Mouse (Mus musculus) right cerebral cortex, postnatal 36 days (tissue): Measurements from ENCODE around the gene Edem3.
"Not testable (repeated sequence)": the region's sequence is repeated elsewhere in the genome, so short reads cannot be mapped to it uniquely, and the experiment has no call there.

Experiments used
- DNase-seq, 2 experiments: peaks; one replicate each; pipeline ENCODE4 v3.0.0; 2022; ENCODE audit warnings: low spot score in 2 of 2, mixed read lengths in 1 of 2

Edem3 gene

DNA sequence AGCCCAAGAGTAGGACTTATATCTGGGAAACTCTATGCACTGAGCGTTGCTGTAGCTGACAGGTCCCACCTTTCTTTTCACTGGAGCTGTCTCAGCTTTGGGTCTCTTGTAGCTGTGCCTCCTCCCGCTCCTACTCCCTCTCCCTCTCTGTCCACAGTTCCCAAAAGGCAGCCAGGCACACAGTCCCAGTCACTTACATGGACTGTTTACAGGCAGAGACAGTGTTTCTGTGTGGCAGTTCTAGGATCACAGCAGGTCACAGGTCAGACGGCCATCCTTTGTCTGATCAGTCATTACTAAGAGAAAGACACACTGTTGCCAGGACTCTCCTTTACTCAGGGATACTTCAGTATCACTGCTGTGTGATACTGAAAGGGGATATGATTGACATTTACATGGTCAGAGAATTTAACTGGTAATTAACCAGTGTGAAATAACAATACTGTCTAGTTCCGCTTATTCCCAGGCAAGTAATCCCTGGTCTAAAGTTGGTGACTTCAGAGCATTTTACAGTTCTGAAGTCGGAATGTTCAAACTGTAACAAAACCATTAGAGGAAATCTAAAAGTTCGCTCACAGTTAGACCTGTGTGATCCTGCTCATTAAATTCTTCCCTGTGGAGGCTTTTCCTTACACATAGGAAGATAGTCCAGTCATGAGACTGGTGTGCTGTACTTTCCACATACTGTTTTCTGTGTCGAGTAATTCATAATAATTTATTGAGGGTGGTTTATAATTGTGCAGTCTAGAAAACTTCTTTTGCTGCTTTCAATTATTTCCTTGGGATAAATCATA, 55.7 kb downstream of the Edem3 start:
- DNase-seq = no peak

GRCm38 (mm10) chr1:151811456-151811855, 56.3 kb downstream of the Edem3 start:
- no peak for DNase-seq

GRCm38 (mm10) chr1:151812004-151812712, 57.0 kb downstream of the Edem3 start:
- DNase-seq = no peak

- DNase-seq = no peak
Measured at GRCm38 (mm10) chr1:151816051-151816450, 60.9 kb downstream of the Edem3 start.

GRCm38 (mm10) chr1:151819190-151819589, 64.0 kb downstream of the Edem3 start:
- DNase-seq = no peak

DNA sequence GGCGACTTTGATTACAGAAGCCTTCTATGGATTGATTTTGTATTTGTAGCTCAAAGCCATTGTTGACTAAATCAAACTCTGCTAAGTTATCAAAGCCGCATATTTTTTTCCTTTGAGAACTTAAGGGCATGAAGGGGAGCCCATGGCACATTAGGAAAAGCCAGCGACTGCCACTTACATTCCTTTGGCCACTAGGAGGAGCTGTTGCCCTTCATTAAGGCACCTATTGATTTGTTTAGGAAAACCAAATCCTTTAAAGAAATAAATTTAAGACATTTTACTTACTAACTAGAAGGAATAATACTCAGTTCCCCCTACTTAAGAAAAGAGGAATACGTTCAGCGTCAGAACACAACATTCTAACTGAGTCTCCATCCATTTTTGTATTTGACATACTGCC, 65.3 kb downstream of the Edem3 start:
- DNase-seq = peak; percentile 28 to 32

GRCm38 (mm10) chr1:151825065-151825464, 69.9 kb downstream of the Edem3 start:
- peak in 1 of 2 experiments; percentile 22 for DNase-seq

- DNase-seq = no peak
Measured at GRCm38 (mm10) chr1:151831791-151832190, 76.6 kb downstream of the Edem3 start.

- no peak for DNase-seq
Measured at GRCm38 (mm10) chr1:151835261-151835660, 80.1 kb downstream of the Edem3 start.

- not testable (repeated sequence) for DNase-seq
Measured at GRCm38 (mm10) chr1:151840345-151840744, 85.2 kb downstream of the Edem3 start.

DNA sequence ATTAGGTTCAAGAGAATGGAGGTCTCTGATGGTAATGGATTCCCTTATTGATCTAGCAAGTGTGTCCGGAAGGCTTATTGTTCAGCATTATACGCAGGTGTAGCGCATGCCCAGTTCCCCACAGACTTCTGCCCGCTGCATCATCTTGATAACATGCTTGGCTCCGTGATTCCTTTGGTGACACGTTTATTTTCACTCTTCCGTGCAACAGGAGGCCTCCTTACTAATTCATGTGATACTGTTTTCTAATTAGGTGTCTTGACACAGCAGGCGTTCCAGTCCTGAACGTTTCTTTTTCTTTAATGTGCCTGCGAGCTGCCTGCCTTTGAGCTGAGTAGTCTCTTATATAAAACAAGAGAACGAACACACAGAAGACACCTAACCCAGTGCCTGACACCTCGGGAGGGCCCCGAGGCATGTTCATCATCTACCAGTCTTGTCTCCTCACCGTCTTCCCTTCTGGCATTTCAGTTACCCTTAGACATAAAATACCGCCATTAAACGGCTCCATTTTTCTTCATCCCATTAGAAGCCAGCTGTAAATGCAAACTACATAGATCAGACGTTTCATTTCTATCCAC, 90.2 kb downstream of the Edem3 start:
- no peak for DNase-seq

DNA sequence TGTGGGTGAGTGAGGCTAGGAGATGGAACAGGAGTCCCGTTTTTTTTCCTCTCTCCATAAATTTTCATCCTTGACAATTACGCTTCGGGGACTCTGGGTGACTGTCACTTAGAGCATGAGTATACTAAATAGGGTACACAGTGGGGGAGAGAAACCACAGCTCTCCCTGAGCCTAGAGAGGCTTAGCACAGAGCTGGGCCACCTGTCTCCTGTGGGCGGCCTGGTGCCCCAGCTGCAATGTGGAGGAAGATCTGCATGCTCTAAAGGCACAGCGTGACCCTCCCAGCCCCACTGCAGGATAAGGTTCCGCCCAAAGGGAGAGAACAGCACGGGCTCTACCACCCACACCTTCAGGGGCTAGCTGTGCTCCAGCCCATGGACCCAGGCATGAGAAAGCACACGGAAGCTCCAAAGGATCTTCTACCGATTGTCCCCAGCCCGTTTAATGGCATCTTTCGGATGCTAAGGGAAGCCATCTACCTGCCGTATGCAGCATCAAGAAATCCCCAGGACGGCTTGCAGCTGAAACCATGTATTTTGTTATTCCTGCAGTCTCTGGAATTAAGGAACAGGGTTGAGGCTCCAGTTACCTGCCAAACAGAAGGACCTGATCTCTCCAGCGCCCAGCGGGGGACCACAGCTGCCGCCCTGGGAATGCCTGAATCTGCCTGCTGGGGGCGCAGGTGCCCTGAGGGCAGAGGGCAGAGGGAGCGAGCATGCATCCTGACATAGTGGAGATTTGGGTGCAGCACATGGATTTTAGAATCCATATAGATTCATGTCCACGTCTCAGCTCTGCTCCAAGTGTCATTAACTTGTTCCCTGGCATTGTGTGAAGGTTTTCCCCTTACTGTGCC, 91.0 kb downstream of the Edem3 start:
- DNase-seq = no peak

- no peak for DNase-seq
Measured at GRCm38 (mm10) chr1:151848286-151848685, 93.1 kb downstream of the Edem3 start.

GRCm38 (mm10) chr1:151849993-151850608, 94.9 kb downstream of the Edem3 start:
- no peak for DNase-seq

DNA sequence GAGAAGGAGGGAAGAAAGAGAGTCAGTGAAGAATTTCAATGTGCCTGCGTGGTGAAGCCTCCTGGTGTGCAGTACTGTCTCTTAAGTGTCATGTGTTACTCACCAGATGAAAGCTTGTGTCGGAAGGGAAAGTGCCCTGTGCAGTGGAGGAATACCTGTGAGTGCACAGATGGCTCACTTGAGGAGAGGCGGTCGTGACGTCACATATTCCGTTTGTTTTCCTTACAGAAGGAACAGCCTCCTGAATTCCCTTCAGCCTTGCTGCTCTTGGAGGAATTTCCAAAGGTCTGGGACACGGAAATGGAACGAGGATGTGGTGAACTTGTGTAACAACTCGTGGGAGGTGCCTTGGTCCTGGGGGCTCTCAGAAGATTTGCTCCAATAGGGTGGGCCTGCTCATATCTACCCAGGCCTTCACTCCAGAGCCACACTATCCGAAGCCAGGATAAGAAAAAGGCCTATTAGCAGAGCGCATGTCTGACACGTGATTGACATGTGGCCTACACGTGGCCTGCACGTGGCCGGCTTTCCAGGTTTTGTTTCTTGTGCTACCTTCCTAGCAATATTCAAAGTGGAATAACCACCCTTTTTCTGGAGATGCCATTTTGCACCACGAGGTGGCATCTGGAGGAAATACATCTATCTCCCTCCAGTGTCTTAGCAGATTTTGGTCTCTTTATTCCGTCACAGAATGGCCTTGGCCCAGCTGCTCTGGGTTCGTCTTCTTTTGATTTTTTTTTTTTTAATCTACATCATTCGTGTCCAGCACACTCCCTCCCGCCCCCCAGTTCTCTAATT, 96.1 kb downstream of the Edem3 start:
- DNase-seq = no peak

DNA sequence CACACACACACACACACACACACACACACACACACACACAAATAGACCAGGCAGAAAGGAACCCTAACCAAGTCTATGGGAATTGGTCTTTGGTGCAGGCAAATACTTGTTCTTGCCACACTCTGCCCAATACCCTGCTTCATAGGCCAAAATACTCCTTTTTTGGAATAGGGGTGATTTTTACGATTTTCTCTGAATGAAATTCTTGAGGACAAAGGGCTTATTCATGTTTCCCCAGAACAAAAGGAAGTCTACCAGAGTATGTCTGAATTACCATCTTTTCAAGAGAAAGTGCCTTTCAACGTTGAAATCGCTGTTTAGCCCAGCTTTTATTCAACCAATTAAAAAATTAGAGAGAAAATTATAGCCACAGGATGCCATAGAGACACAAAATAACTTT, 96.8 kb downstream of the Edem3 start:
- DNase-seq = no peak

DNA sequence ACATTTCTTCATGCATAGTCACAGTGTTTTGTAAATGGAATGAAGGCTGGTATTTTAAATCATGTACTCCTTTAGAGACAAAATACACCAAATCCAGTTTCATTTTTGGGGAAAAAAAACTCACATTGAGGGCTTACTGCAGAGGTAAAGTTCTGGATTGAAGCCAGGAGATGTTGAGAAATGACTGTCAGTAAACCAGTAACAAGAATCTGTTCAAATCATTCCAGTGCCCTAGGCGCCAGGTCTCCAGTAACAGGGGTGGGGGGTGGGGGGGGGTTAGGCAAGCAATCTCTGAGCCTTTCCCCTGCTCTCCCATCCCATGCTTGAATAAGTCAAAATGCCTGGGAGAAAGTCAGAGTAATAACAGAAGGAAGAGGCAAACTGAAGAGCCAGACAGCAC, 100.4 kb downstream of the Edem3 start:
- no peak for DNase-seq

- DNase-seq = no peak
Measured at GRCm38 (mm10) chr1:151858474-151858873, 103.3 kb downstream of the Edem3 start.

DNA sequence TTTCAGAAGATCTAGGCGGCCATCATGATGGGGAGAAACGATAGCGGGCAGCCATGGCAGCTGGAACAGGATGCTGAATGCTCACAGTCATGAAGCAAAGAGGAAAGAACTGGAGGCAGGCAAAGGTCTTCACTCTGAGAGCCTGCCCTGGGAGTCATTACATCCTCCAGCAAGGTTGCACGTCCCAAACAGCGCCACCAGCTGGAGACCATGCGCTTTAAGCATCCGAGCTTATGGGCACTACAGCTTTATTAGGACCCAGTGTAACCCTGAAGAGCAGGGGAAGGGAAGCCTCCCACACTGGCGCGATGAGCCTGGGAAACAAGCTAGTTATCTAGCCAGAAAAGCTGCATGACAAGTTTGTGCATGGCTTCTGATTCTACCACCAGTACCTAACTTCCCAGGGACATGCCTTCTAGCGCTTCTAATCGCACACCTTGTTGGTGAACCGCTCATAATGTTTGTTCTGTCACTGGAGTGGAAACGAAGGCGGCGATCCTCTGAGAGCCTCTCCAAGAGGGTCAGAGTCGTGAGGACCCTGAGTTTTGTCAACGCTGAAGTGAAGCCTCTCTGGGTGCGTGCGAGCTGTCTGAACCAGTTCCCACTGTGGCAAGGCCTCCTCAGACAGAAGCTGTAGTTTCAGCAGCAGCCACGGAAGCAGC, 106.3 kb downstream of the Edem3 start:
- no peak for DNase-seq

GRCm38 (mm10) chr1:151862109-151862508, 106.9 kb downstream of the Edem3 start:
- DNase-seq = no peak
